Mouse (Mus musculus): ENCODE results near the gene Opalin. TPM values are rescaled to one million over a fixed set of nuclear protein-coding genes. Genes with fewer than 3 reads are reported as not detected.
A peak's percentile ranks its signal among the peaks of the same experiment; 100 is the strongest.

The Opalin gene
- total and polyA plus RNA-seq, 2 experiments from 2014 or later = not detected

DNA sequence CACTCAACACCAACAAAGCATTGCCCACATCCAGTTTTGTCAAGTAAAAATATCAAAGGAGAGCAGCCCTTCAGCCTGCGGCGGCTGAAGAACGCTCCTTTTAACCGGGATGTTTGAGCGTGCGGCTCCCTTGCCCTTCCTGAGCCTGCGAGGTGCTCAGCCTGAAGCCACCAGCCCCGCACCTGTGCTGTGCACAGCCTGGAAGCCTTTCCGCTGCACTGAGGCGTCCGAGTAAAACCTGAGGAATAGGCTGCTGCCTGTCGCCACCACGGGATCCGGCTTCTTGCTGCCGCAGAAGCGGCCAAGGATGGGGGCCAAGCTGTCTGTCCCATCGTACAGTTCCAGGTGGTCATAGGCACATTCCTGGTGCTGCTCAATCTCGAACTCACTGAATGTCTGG, 11.6 kb upstream of the Opalin start:
- TF ChIP-seq CTCF (IDR thresholded peaks at IDR 0.05) = no peak
- Histone ChIP-seq H3K4me3 (ENCODE audit: low read depth, low read length) (no peak overlapping the region), H3K27ac (ENCODE audit: low read depth, low read length) (no peak overlapping the region), H3K27me3 (ENCODE audit: insufficient read depth, low read length) (peaks cover 10% of the 10 kb centered on the region), H3K4me2 (ENCODE audit: low read depth, low read length, poor library complexity, severe bottlenecking) (no peak overlapping the region), H3K4me1 (ENCODE audit: insufficient read depth, low read length) (no peaks in the 10 kb centered on the region), H3K36me3 (ENCODE audit: insufficient read depth, low read length) (no peaks in the 10 kb centered on the region), H3K9ac (replicated peaks; ENCODE audit: low read length, poor library complexity, severe bottlenecking) (no peak overlapping the region), H3K9me3 (ENCODE audit: low read length) (no peaks in the 10 kb centered on the region)
- ATAC-seq (ENCODE audit: low FRiP score) (no peak), DNase-seq (ENCODE audit: low spot score) (no peak)
- WGBS = 36% methylated on average over 18 of the region's 18 CpGs

DNA sequence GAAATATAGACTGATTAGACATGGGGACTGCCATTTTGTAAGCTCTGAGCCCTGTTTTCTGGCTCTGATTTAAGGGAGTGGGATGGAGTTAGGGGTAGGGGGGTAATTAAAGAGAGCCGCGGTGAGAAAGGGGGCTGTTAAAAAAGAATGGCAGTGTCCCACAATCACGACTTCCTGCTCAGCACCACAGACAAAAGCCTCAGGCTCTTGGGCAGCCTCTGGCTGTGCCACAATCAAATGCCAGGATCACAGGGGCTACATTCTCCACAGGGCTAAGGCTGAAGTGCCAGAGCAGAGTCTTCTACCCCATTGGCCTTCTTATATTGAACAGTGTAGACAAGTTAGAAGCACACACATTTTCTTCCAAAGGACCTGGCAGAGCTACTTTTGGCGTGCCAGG, 11.0 kb upstream of the Opalin start:
- H3K4me2 ChIP-seq (ENCODE audit: low read depth, low read length, poor library complexity, severe bottlenecking) = no peak overlapping the region
- ATAC-seq (ENCODE audit: low FRiP score) (no peak), DNase-seq (ENCODE audit: low spot score) (no peak)
- 43% methylated on average over 4 of the region's 4 CpGs for WGBS
- no peak overlapping the region for H3K27ac ChIP-seq (ENCODE audit: low read depth, low read length)
- H3K4me3 ChIP-seq (ENCODE audit: low read depth, low read length) = no peak overlapping the region
- H3K4me1 ChIP-seq (ENCODE audit: insufficient read depth, low read length) = no peaks in the 10 kb centered on the region
- TF ChIP-seq CTCF (IDR thresholded peaks at IDR 0.05) = no peak
- no peaks in the 10 kb centered on the region for H3K36me3 ChIP-seq (ENCODE audit: insufficient read depth, low read length)
- H3K9me3 ChIP-seq (ENCODE audit: low read length) = no peaks in the 10 kb centered on the region
- peaks cover 10% of the 10 kb centered on the region for H3K27me3 ChIP-seq (ENCODE audit: insufficient read depth, low read length)
- no peak overlapping the region for H3K9ac ChIP-seq (replicated peaks; ENCODE audit: low read length, poor library complexity, severe bottlenecking)

DNA sequence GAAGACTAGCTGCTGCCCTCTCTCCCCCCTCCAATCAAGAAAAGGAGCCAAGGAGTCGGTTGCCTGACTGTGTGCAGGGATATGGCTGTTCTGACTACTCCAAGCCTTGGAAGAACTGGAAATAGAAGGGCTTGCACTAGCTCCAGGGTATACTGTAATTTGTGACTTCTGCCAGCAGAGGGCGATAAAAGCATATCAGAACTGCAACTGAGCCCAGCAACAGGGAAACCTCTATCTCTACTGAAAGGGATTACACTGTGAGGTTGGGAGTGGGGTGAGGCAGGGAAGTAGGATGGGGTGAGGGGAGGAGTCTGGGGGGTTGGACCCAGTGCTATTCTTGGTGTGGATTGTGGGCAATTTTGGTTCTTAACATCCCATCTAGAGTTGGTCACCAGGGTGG, 9.8 kb upstream of the Opalin start:
- peak; percentile 94 for TF ChIP-seq CTCF (IDR thresholded peaks at IDR 0.05)
- Histone ChIP-seq H3K9me3 (ENCODE audit: low read length) (no peaks in the 10 kb centered on the region), H3K27ac (ENCODE audit: low read depth, low read length) (no peak overlapping the region), H3K4me2 (ENCODE audit: low read depth, low read length, poor library complexity, severe bottlenecking) (no peak overlapping the region), H3K27me3 (ENCODE audit: insufficient read depth, low read length) (peaks cover 10% of the 10 kb centered on the region), H3K4me1 (ENCODE audit: insufficient read depth, low read length) (no peaks in the 10 kb centered on the region), H3K9ac (replicated peaks; ENCODE audit: low read length, poor library complexity, severe bottlenecking) (no peak overlapping the region), H3K4me3 (ENCODE audit: low read depth, low read length) (no peak overlapping the region), H3K36me3 (ENCODE audit: insufficient read depth, low read length) (no peaks in the 10 kb centered on the region)
- WGBS = 0% methylated on average over 2 of the region's 2 CpGs
- ATAC-seq (ENCODE audit: low FRiP score) = peak; percentile 61
- peak; percentile 86 for DNase-seq (ENCODE audit: low spot score)

DNA sequence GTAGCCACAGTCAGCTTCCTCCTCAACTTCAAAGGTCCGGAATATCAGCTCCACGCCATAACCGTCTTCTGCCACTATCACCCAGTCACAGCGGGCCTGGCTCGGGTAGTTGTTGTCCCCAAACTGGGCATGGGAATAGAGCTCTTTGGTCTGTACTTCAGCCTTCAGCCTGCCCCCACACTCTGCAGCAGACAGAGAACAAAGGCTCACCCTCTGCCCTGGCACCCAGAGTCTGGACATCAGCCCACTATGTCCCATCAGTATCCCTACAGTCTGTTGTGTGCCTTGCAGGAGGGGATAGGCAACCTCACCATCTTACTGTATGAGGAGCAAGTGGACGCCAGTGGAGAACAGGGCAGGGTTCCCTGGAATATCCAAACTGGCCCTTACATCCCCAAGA, 9.4 kb upstream of the Opalin start:
- H3K36me3 ChIP-seq (ENCODE audit: insufficient read depth, low read length) = no peaks in the 10 kb centered on the region
- H3K4me1 ChIP-seq (ENCODE audit: insufficient read depth, low read length) = no peaks in the 10 kb centered on the region
- H3K4me2 ChIP-seq (ENCODE audit: low read depth, low read length, poor library complexity, severe bottlenecking) = no peak overlapping the region
- no peaks in the 10 kb centered on the region for H3K9me3 ChIP-seq (ENCODE audit: low read length)
- no peak for TF ChIP-seq CTCF (IDR thresholded peaks at IDR 0.05)
- peaks cover 10% of the 10 kb centered on the region for H3K27me3 ChIP-seq (ENCODE audit: insufficient read depth, low read length)
- 95% methylated on average over 6 of the region's 6 CpGs for whole genome bisulfite sequencing
- H3K9ac ChIP-seq (replicated peaks; ENCODE audit: low read length, poor library complexity, severe bottlenecking) = no peak overlapping the region
- H3K27ac ChIP-seq (ENCODE audit: low read depth, low read length) = no peak overlapping the region
- no peak for DNase-seq (ENCODE audit: low spot score)
- no peak for ATAC-seq (ENCODE audit: low FRiP score)
- H3K4me3 ChIP-seq (ENCODE audit: low read depth, low read length) = no peak overlapping the region

DNA sequence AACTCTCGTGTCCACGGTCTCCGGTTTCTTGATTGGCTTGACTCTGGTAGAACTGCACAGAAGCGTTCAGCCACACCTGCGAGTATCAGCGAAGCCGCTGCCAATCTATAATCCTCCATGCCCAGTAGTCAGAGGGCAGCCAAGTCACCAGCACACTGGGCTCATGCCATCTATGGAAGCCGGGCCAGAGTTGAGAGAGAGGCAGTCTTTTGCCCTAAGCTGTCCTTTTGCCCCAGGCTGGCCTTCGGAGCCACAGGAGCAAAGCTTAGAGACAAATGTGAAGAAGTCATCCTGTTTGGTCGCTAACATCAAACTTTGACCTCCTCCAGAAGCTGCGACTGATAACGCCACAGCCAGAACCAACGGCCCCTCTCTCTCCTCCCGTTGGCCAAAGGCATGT, 6.7 kb upstream of the Opalin start:
- no peak overlapping the region for H3K4me3 ChIP-seq (ENCODE audit: low read depth, low read length)
- ATAC-seq (ENCODE audit: low FRiP score) = no peak
- no peaks in the 10 kb centered on the region for H3K4me1 ChIP-seq (ENCODE audit: insufficient read depth, low read length)
- H3K27ac ChIP-seq (ENCODE audit: low read depth, low read length) = no peak overlapping the region
- H3K9me3 ChIP-seq (ENCODE audit: low read length) = no peaks in the 10 kb centered on the region
- H3K4me2 ChIP-seq (ENCODE audit: low read depth, low read length, poor library complexity, severe bottlenecking) = no peak overlapping the region
- H3K27me3 ChIP-seq (ENCODE audit: insufficient read depth, low read length) = peaks cover 6% of the 10 kb centered on the region; the same call in 1 of the 2 replicates
- no peaks in the 10 kb centered on the region for H3K36me3 ChIP-seq (ENCODE audit: insufficient read depth, low read length)
- DNase-seq (ENCODE audit: low spot score) = no peak
- H3K9ac ChIP-seq (replicated peaks; ENCODE audit: low read length, poor library complexity, severe bottlenecking) = no peak overlapping the region
- no peak for TF ChIP-seq CTCF (IDR thresholded peaks at IDR 0.05)
- 92% methylated on average over 14 of the region's 14 CpGs for WGBS

GRCm38 (mm10) chr19:41081589-41081988, 4.7 kb upstream of the Opalin start:
- Histone ChIP-seq H3K9me3 (ENCODE audit: low read length) (no peaks in the 10 kb centered on the region), H3K27me3 (ENCODE audit: insufficient read depth, low read length) (no peaks in the 10 kb centered on the region), H3K27ac (ENCODE audit: low read depth, low read length) (peak overlapping the region; percentile 47; the same call in 1 of the 2 replicates), H3K4me2 (ENCODE audit: low read depth, low read length, poor library complexity, severe bottlenecking) (no peak overlapping the region), H3K4me1 (ENCODE audit: insufficient read depth, low read length) (no peaks in the 10 kb centered on the region), H3K36me3 (ENCODE audit: insufficient read depth, low read length) (no peaks in the 10 kb centered on the region), H3K4me3 (ENCODE audit: low read depth, low read length) (no peak overlapping the region), H3K9ac (replicated peaks; ENCODE audit: low read length, poor library complexity, severe bottlenecking) (no peak overlapping the region)
- ATAC-seq (ENCODE audit: low FRiP score) (peak; percentile 68), DNase-seq (ENCODE audit: low spot score) (peak; percentile 38)
- WGBS = 16% methylated on average over 3 of the region's 3 CpGs
- TF ChIP-seq CTCF (IDR thresholded peaks at IDR 0.05) = no peak

Data from midbrain, postnatal 0 days (tissue).